Mouse (Mus musculus): Measurements from ENCODE around the gene Tsc1.

Gene Tsc1

GRCm38 (mm10) chr2:28713036-28713435 lies 72.0 kb downstream of the Tsc1 start:
- in situ Hi-C loops (cut with MboI; ENCODE audit: unreplicated experiment in 2 of 2): no loop called here

- in situ Hi-C loops (cut with MboI; ENCODE audit: unreplicated experiment in 2 of 2): no loop called here
Measured at GRCm38 (mm10) chr2:28722419-28722818, 81.4 kb downstream of the Tsc1 start.

GRCm38 (mm10) chr2:28723912-28724311 lies 82.9 kb downstream of the Tsc1 start:
- in situ Hi-C loops (cut with MboI; ENCODE audit: unreplicated experiment in 2 of 2): no loop called here

- in situ Hi-C loops (cut with MboI; ENCODE audit: unreplicated experiment in 2 of 2): no loop called here
Measured at GRCm38 (mm10) chr2:28727786-28728404, 86.9 kb downstream of the Tsc1 start.

GRCm38 (mm10) chr2:28730676-28731075 lies 89.6 kb downstream of the Tsc1 start:
- in situ Hi-C loops (cut with MboI; ENCODE audit: unreplicated experiment in 2 of 2): no loop called here

- in situ Hi-C loops (cut with MboI; ENCODE audit: unreplicated experiment in 2 of 2): no loop called here
Measured at GRCm38 (mm10) chr2:28737112-28737511, 96.1 kb downstream of the Tsc1 start.

- in situ Hi-C loops (cut with MboI; ENCODE audit: unreplicated experiment in 2 of 2): no loop called here
Measured at GRCm38 (mm10) chr2:28740159-28740558, 99.1 kb downstream of the Tsc1 start.
